Mouse (Mus musculus): ENCODE data around the gene Hoxd13.

The Hoxd13 gene

GRCm38 (mm10) chr2:74694066-74694465 is 26.0 kb downstream of the Hoxd13 start:
- DNase-seq (ENCODE audit: low spot score in 2 of 2): no peak

- DNase-seq (ENCODE audit: low spot score in 2 of 2): no peak
These were observed 27.3 kb downstream of the Hoxd13 start for GRCm38 (mm10) chr2:74695383-74695782.

- DNase-seq (ENCODE audit: low spot score in 2 of 2): no peak
These were observed 27.8 kb downstream of the Hoxd13 start for GRCm38 (mm10) chr2:74695813-74696430.

- DNase-seq (ENCODE audit: low spot score in 2 of 2): no peak
These were observed 28.6 kb downstream of the Hoxd13 start for GRCm38 (mm10) chr2:74696442-74697335.

GRCm38 (mm10) chr2:74697567-74698121 is 29.5 kb downstream of the Hoxd13 start, which contains the start of gene Hoxd9:
TSS of gene Hoxd9 (plus strand) at chr2:74697727.
- DNase-seq (ENCODE audit: low spot score in 2 of 2): peak; percentile 75 to 79

GRCm38 (mm10) chr2:74698201-74699052 is 30.3 kb downstream of the Hoxd13 start:
- peak in 1 of 2 experiments; percentile 46 for DNase-seq (ENCODE audit: low spot score in 2 of 2)

GRCm38 (mm10) chr2:74699053-74699430 is 30.9 kb downstream of the Hoxd13 start:
- DNase-seq (ENCODE audit: low spot score in 2 of 2): no peak

- no peak for DNase-seq (ENCODE audit: low spot score in 2 of 2)
These were observed 31.8 kb downstream of the Hoxd13 start for GRCm38 (mm10) chr2:74699664-74700545.

GRCm38 (mm10) chr2:74700546-74701112 is 32.5 kb downstream of the Hoxd13 start:
- no peak for DNase-seq (ENCODE audit: low spot score in 2 of 2)

GRCm38 (mm10) chr2:74701949-74702819 is 34.1 kb downstream of the Hoxd13 start:
- DNase-seq (ENCODE audit: low spot score in 2 of 2): peak; percentile 74 to 83

GRCm38 (mm10) chr2:74702820-74703219 is 34.7 kb downstream of the Hoxd13 start:
- no peak for DNase-seq (ENCODE audit: low spot score in 2 of 2)

GRCm38 (mm10) chr2:74703317-74703716 is 35.2 kb downstream of the Hoxd13 start:
- DNase-seq (ENCODE audit: low spot score in 2 of 2): no peak

GRCm38 (mm10) chr2:74703720-74704392 is 35.7 kb downstream of the Hoxd13 start:
- no peak for DNase-seq (ENCODE audit: low spot score in 2 of 2)

- DNase-seq (ENCODE audit: low spot score in 2 of 2): peak; percentile 77 to 78
These were observed 36.4 kb downstream of the Hoxd13 start, which contains the start of gene Hoxd8 for GRCm38 (mm10) chr2:74704393-74704998. TSS of gene Hoxd8 (plus strand) at chr2:74704615.

GRCm38 (mm10) chr2:74704999-74705466 is 36.9 kb downstream of the Hoxd13 start:
- no peak for DNase-seq (ENCODE audit: low spot score in 2 of 2)

- DNase-seq (ENCODE audit: low spot score in 2 of 2): peak; percentile 67 to 68
These were observed 37.5 kb downstream of the Hoxd13 start for GRCm38 (mm10) chr2:74705467-74706089.

GRCm38 (mm10) chr2:74706393-74706960 is 38.4 kb downstream of the Hoxd13 start:
- no peak for DNase-seq (ENCODE audit: low spot score in 2 of 2)

Data from urinary bladder, postnatal 36 days (tissue).